Mouse (Mus musculus) embryonic fibroblast, embryonic 13.5 days (primary cell): ENCODE data around the gene Gtf2i. TPM values are rescaled to one million over a fixed set of nuclear protein-coding genes. Genes with fewer than 3 reads are reported as not detected.

Experiments used
- H3K27ac ChIP-seq: 2 replicates; pipeline ENCODE4 v1.5.1; 2012; ENCODE audit warnings: low read length, control low read depth, inconsistent platforms; ENCODE audit not compliant: insufficient read depth
- H3K4me1 ChIP-seq: 2 replicates; pipeline ENCODE4 v1.6.1; 2011; ENCODE audit warnings: low read length; ENCODE audit not compliant: control insufficient read depth, insufficient read depth
- H3K4me3 ChIP-seq: 2 replicates; pipeline ENCODE4 v1.5.1; 2011; ENCODE audit warnings: mild to moderate bottlenecking, control low read depth, low read length; ENCODE audit not compliant: insufficient read depth
- CTCF ChIP-seq: IDR thresholded peaks from 2 replicates; pipeline ENCODE4 v1.5.1; 2011; ENCODE audit warnings: mild to moderate bottlenecking, control low read depth, low read length, moderate library complexity, borderline replicate concordance; ENCODE audit not compliant: insufficient read depth
- POLR2A ChIP-seq: IDR thresholded peaks from 2 replicates; pipeline ENCODE4 v1.6.1; 2011; ENCODE audit warnings: low read depth, mild to moderate bottlenecking, control low read depth, low read length, moderate library complexity
- polyA plus RNA-seq: library from polyadenylated mRNA; stranded (reverse); fragments of >200 nt; gene quantifications from 2 replicates; pipeline ENCODE4 v1.2.4, GENCODE M21; 2011; ENCODE audit warnings: low read depth; ENCODE audit not compliant: missing spikeins, insufficient read length

The Gtf2i gene
- polyA plus RNA-seq, 1 experiment = 287 TPM

GRCm38 (mm10) chr5:134236241-134236640, 78.3 kb downstream of the Gtf2i start:
- no peaks in the 10 kb centered on the region for H3K4me1 ChIP-seq
- TF ChIP-seq CTCF = no peak
- TF ChIP-seq POLR2A = no peak
- no peak overlapping the region for H3K27ac ChIP-seq
- no peak overlapping the region for H3K4me3 ChIP-seq

- Histone ChIP-seq H3K27ac (no peak overlapping the region), H3K4me3 (no peak overlapping the region), H3K4me1 (no peaks in the 10 kb centered on the region)
- TF ChIP-seq POLR2A (no peak), CTCF (no peak)
These were observed 79.4 kb downstream of the Gtf2i start for GRCm38 (mm10) chr5:134235111-134235510.

GRCm38 (mm10) chr5:134234205-134234604, 80.4 kb downstream of the Gtf2i start:
- Histone ChIP-seq H3K4me3 (no peak overlapping the region), H3K4me1 (no peaks in the 10 kb centered on the region), H3K27ac (no peak overlapping the region)
- TF ChIP-seq CTCF (no peak), POLR2A (no peak)

- TF ChIP-seq POLR2A (no peak), CTCF (no peak)
- no peak overlapping the region for H3K4me3 ChIP-seq
- H3K27ac ChIP-seq = no peak overlapping the region
- H3K4me1 ChIP-seq = no peaks in the 10 kb centered on the region
These were observed 81.3 kb downstream of the Gtf2i start for GRCm38 (mm10) chr5:134233244-134233651.

- TF ChIP-seq CTCF (no peak), POLR2A (no peak)
- Histone ChIP-seq H3K4me1 (no peaks in the 10 kb centered on the region), H3K27ac (no peak overlapping the region), H3K4me3 (no peak overlapping the region)
These were observed 82.0 kb downstream of the Gtf2i start for GRCm38 (mm10) chr5:134232568-134232967.

- Histone ChIP-seq H3K4me1 (no peaks in the 10 kb centered on the region), H3K27ac (no peak overlapping the region), H3K4me3 (no peak overlapping the region)
- TF ChIP-seq CTCF = no peak
- no peak for TF ChIP-seq POLR2A
These were observed 82.4 kb downstream of the Gtf2i start for GRCm38 (mm10) chr5:134232111-134232510.

- H3K4me1 ChIP-seq = no peaks in the 10 kb centered on the region
- H3K27ac ChIP-seq = no peak overlapping the region
- TF ChIP-seq POLR2A = no peak
- TF ChIP-seq CTCF = no peak
- H3K4me3 ChIP-seq = no peak overlapping the region
These were observed 83.2 kb downstream of the Gtf2i start for GRCm38 (mm10) chr5:134231376-134231775.

- H3K27ac ChIP-seq = no peak within 1 kb of the TSS
- H3K4me3 ChIP-seq = no peak within 1 kb of the TSS
- H3K4me1 ChIP-seq = no peaks in the 10 kb centered on the region
- TF ChIP-seq CTCF (no peak), POLR2A (no peak)
These were observed 85.2 kb downstream of the Gtf2i start, which contains the start of gene Ncf1 for GRCm38 (mm10) chr5:134229391-134229790. Gene Ncf1 (minus strand): TSS chr5:134229625.

GRCm38 (mm10) chr5:134228249-134228638, 86.3 kb downstream of the Gtf2i start:
- no peak for TF ChIP-seq POLR2A
- TF ChIP-seq CTCF = no peak
- Histone ChIP-seq H3K4me1 (no peaks in the 10 kb centered on the region), H3K27ac (no peak overlapping the region), H3K4me3 (no peak overlapping the region)

GRCm38 (mm10) chr5:134227574-134228248, 86.8 kb downstream of the Gtf2i start:
- TF ChIP-seq CTCF (no peak), POLR2A (no peak)
- Histone ChIP-seq H3K27ac (no peak overlapping the region), H3K4me1 (no peaks in the 10 kb centered on the region), H3K4me3 (no peak overlapping the region)

GRCm38 (mm10) chr5:134226946-134227345, 87.6 kb downstream of the Gtf2i start:
- no peak for TF ChIP-seq CTCF
- no peak for TF ChIP-seq POLR2A
- Histone ChIP-seq H3K4me1 (no peaks in the 10 kb centered on the region), H3K4me3 (no peak overlapping the region), H3K27ac (no peak overlapping the region)
